Mouse (Mus musculus): ENCODE measurements around the gene Itga1. TPM values are rescaled to one million over a fixed set of nuclear protein-coding genes. Genes with fewer than 3 reads are reported as not detected.

The Itga1 gene
- total RNA-seq, 2 experiments from 2014 or later: 25.9 to 32.9 TPM

- no peak for DNase-seq (ENCODE audit: low spot score in 2 of 2)
Observed at GRCm38 (mm10) chr13:115100381-115101177, 1.2 kb downstream of the Itga1 start.

- DNase-seq (ENCODE audit: low spot score in 2 of 2): no peak
Observed at GRCm38 (mm10) chr13:115099381-115099780, 2.4 kb downstream of the Itga1 start.

- no peak for DNase-seq (ENCODE audit: low spot score in 2 of 2)
Observed at GRCm38 (mm10) chr13:115098227-115098626, 3.5 kb downstream of the Itga1 start.

- no peak for DNase-seq (ENCODE audit: low spot score in 2 of 2)
Observed at GRCm38 (mm10) chr13:115096965-115097364, 4.8 kb downstream of the Itga1 start.

- DNase-seq (ENCODE audit: low spot score in 2 of 2): no peak
Observed at GRCm38 (mm10) chr13:115096216-115096615, 5.5 kb downstream of the Itga1 start.

- DNase-seq (ENCODE audit: low spot score in 2 of 2): no peak
Observed at GRCm38 (mm10) chr13:115095392-115095791, 6.4 kb downstream of the Itga1 start.

- no peak for DNase-seq (ENCODE audit: low spot score in 2 of 2)
Observed at GRCm38 (mm10) chr13:115091511-115091910, 10.3 kb downstream of the Itga1 start.

- DNase-seq (ENCODE audit: low spot score in 2 of 2): no peak
Observed at GRCm38 (mm10) chr13:115090977-115091445, 10.8 kb downstream of the Itga1 start.

GRCm38 (mm10) chr13:115090069-115090976 is 11.4 kb downstream of the Itga1 start, which contains the start of gene Pelo:
Gene Pelo, minus strand, starts transcription at chr13:115090186.
- DNase-seq (ENCODE audit: low spot score in 2 of 2): peak; percentile 91 to 92

GRCm38 (mm10) chr13:115089395-115090025 is 12.3 kb downstream of the Itga1 start:
- DNase-seq (ENCODE audit: low spot score in 2 of 2): peak; percentile 8 to 11

GRCm38 (mm10) chr13:115089020-115089394 is 12.8 kb downstream of the Itga1 start:
- DNase-seq (ENCODE audit: low spot score in 2 of 2): no peak

GRCm38 (mm10) chr13:115085974-115086373 is 15.8 kb downstream of the Itga1 start:
- no peak for DNase-seq (ENCODE audit: low spot score in 2 of 2)

- DNase-seq (ENCODE audit: low spot score in 2 of 2): no peak
Observed at GRCm38 (mm10) chr13:115082339-115082738, 19.4 kb downstream of the Itga1 start.

- DNase-seq (ENCODE audit: low spot score in 2 of 2): no peak
Observed at GRCm38 (mm10) chr13:115079996-115080585, 21.7 kb downstream of the Itga1 start.

- DNase-seq (ENCODE audit: low spot score in 2 of 2): no peak
Observed at GRCm38 (mm10) chr13:115078997-115079685, 22.6 kb downstream of the Itga1 start.

GRCm38 (mm10) chr13:115077346-115078134 is 24.2 kb downstream of the Itga1 start:
- DNase-seq (ENCODE audit: low spot score in 2 of 2): no peak

- no peak for DNase-seq (ENCODE audit: low spot score in 2 of 2)
Observed at GRCm38 (mm10) chr13:115072386-115072785, 29.4 kb downstream of the Itga1 start.

GRCm38 (mm10) chr13:115071431-115071830 is 30.3 kb downstream of the Itga1 start:
- no peak for DNase-seq (ENCODE audit: low spot score in 2 of 2)

- no peak for DNase-seq (ENCODE audit: low spot score in 2 of 2)
Observed at GRCm38 (mm10) chr13:115067968-115068330, 33.8 kb downstream of the Itga1 start.
